Comparison of ENCODE assay signal across 32 mouse cellular contexts in genomic region chr2:118697311-118697877, GRCm38 (mm10). TPM values are rescaled to one million over a fixed set of nuclear protein-coding genes. Genes with fewer than 3 reads are reported as not detected.
DNase-seq lines count a peak whose midpoint lies in the region; ATAC-seq and TF ChIP-seq lines count a peak whose summit lies in the region.
"Had no signal": no experiment of that assay in that cellular context is flagged by ENCODE, and none has a peak within 500 bp of the region (broad histone marks: within the 10 kb centered on the region; RNA-seq: fewer than 3 reads in every experiment).

No protein-coding gene starts in this region.

- no peak for TF ChIP-seq CTCF in gastrocnemius, adult 2 months (IDR thresholded peaks at IDR 0.05)
- no peak for TF ChIP-seq CTCF in stomach, postnatal 0 days (IDR thresholded peaks at IDR 0.05; ENCODE audit: low read depth)

- H3K4me3 ChIP-seq in gastrocnemius, adult 2 months = no peak overlapping the region
- H3K4me3 ChIP-seq in heart, embryonic 15.5 days = no peak overlapping the region
- H3K4me3 ChIP-seq in midbrain, embryonic 14.5 days (replicated peaks; ENCODE audit: low read depth, low read length) = no peak overlapping the region
- no peak overlapping the region for H3K4me3 ChIP-seq in stomach, postnatal 0 days (ENCODE audit: low read depth, low read length)
- H3K4me3 ChIP-seq: embryonic facial prominence, embryonic 12.5 days; erythroblast, embryonic 14.5 days; forebrain, embryonic 12.5 days; hindbrain, embryonic 15.5 days; kidney, embryonic 15.5 days; layer of hippocampus, adult 2 months; left cerebral cortex, adult 2 months; limb, embryonic 12.5 days; liver, embryonic 15.5 days; midbrain, embryonic 15.5 days; neural tube, embryonic 15.5 days had no signal

- H3K9me3 ChIP-seq in heart, embryonic 15.5 days (replicated peaks) = no peaks in the 10 kb centered on the region
- H3K9me3 ChIP-seq in midbrain, embryonic 14.5 days (ENCODE audit: control insufficient read depth, low read length) = no peaks in the 10 kb centered on the region
- H3K9me3 ChIP-seq in stomach, postnatal 0 days (ENCODE audit: control insufficient read depth, low read length) = no peaks in the 10 kb centered on the region
- H3K9me3 ChIP-seq: embryonic facial prominence, embryonic 12.5 days; forebrain, embryonic 12.5 days; hindbrain, embryonic 15.5 days; kidney, embryonic 15.5 days; limb, embryonic 12.5 days; liver, embryonic 15.5 days; midbrain, embryonic 15.5 days; neural tube, embryonic 15.5 days had no signal

- WGBS in heart, embryonic 15.5 days = 36% methylated on average over 5 of the region's 5 CpGs
- 41% methylated on average over 5 of the region's 5 CpGs for WGBS in midbrain, embryonic 14.5 days
- 27% methylated on average over 5 of the region's 5 CpGs for WGBS in stomach, postnatal 0 days

- H3K36me3 ChIP-seq in heart, embryonic 15.5 days = no peaks in the 10 kb centered on the region
- H3K36me3 ChIP-seq in midbrain, embryonic 14.5 days (ENCODE audit: control insufficient read depth, insufficient read depth, low read length) = no peaks in the 10 kb centered on the region
- H3K36me3 ChIP-seq in stomach, postnatal 0 days (ENCODE audit: control insufficient read depth, insufficient read depth, low read length) = no peaks in the 10 kb centered on the region
- H3K36me3 ChIP-seq: embryonic facial prominence, embryonic 12.5 days; forebrain, embryonic 12.5 days; kidney, embryonic 15.5 days; limb, embryonic 12.5 days; liver, embryonic 15.5 days; midbrain, embryonic 15.5 days had no signal

- peaks cover 58% of the 10 kb centered on the region for H3K4me1 ChIP-seq in heart, embryonic 15.5 days (replicated peaks)
- H3K4me1 ChIP-seq in midbrain, embryonic 14.5 days (ENCODE audit: control insufficient read depth, insufficient read depth, low read length) = 0 out of 2 replicates have a peak, but pooled peaks cover 9% of the 10 kb centered on the region
- 0 out of 2 replicates have a peak, but pooled peaks cover 3% of the 10 kb centered on the region for H3K4me1 ChIP-seq in stomach, postnatal 0 days (replicated peaks; ENCODE audit: control insufficient read depth, insufficient read depth)

- no peak overlapping the region for H3K9ac ChIP-seq in heart, embryonic 15.5 days
- no peak overlapping the region for H3K9ac ChIP-seq in midbrain, embryonic 14.5 days (replicated peaks; ENCODE audit: low read length)
- no peak overlapping the region for H3K9ac ChIP-seq in stomach, postnatal 0 days (ENCODE audit: low read length)
- H3K9ac ChIP-seq: embryonic facial prominence, embryonic 12.5 days; forebrain, embryonic 12.5 days; forebrain, postnatal 0 days; hindbrain, embryonic 15.5 days; kidney, embryonic 15.5 days; limb, embryonic 12.5 days; liver, embryonic 15.5 days; lung, embryonic 14.5 days; midbrain, embryonic 15.5 days; neural tube, embryonic 15.5 days had no signal

- no peak for TF ChIP-seq EP300 in stomach, postnatal 0 days (optimal IDR thresholded peaks at IDR 0.05)

- peak overlapping the region; percentile 7; the same call in 1 of the 2 replicates for H3K4me2 ChIP-seq in heart, embryonic 15.5 days
- no peak overlapping the region for H3K4me2 ChIP-seq in midbrain, embryonic 14.5 days (ENCODE audit: low read length)
- no peak overlapping the region for H3K4me2 ChIP-seq in stomach, postnatal 0 days (replicated peaks; ENCODE audit: low read depth)
- H3K4me2 ChIP-seq: embryonic facial prominence, embryonic 12.5 days; forebrain, embryonic 12.5 days; hindbrain, embryonic 15.5 days; kidney, embryonic 15.5 days; limb, embryonic 12.5 days; lung, embryonic 14.5 days; midbrain, embryonic 15.5 days; neural tube, embryonic 15.5 days had no signal

- no peak overlapping the region for H3K27ac ChIP-seq in gastrocnemius, adult 2 months
- peak overlapping the region; percentile 78 for H3K27ac ChIP-seq in heart, embryonic 15.5 days
- H3K27ac ChIP-seq in midbrain, embryonic 14.5 days (replicated peaks; ENCODE audit: low read depth, low read length) = no peak overlapping the region
- H3K27ac ChIP-seq in stomach, postnatal 0 days (replicated peaks) = no peak overlapping the region
- H3K27ac ChIP-seq: forebrain, embryonic 12.5 days; hindbrain, embryonic 15.5 days; kidney, embryonic 15.5 days; layer of hippocampus, adult 2 months; left cerebral cortex, adult 2 months; limb, embryonic 12.5 days; liver, embryonic 15.5 days; midbrain, embryonic 15.5 days; neural tube, embryonic 15.5 days had no signal

- intact Hi-C loops in gastrocnemius, adult 2 months (cut with DNase I) = loop anchor here (5.0 kb wide), 1 partner anchor 210 kb away; no protein-coding TSS in a partner anchor

- ATAC-seq in heart, embryonic 15.5 days (replicated peaks; ENCODE audit: insufficient number of reproducible peaks, insufficient read depth, low FRiP score, low read depth) = no peak
- ATAC-seq in midbrain, embryonic 14.5 days (ENCODE audit: low FRiP score, low TSS enrichment) = no peak
- ATAC-seq in stomach, postnatal 0 days (ENCODE audit: low FRiP score, low TSS enrichment) = no peak
- ATAC-seq: forebrain, postnatal 0 days; inflammation-experienced regulatory T-cells, adult 6 months; midbrain, embryonic 15.5 days; Patski had no signal

- DNase-seq in gastrocnemius, adult 18-20 months (ENCODE audit: low spot score) = peak; percentile 25
- no peak for DNase-seq in gastrocnemius, adult 2 months
- no peak for DNase-seq in heart, postnatal 4 days
- DNase-seq in 3134 (ENCODE audit: extremely low read depth, insufficient read length, low spot score) = peak; percentile 55
- peak; percentile 46 for DNase-seq in MN1 (ENCODE audit: low spot score)
- DNase-seq in midbrain, embryonic 14.5 days = no peak
- DNase-seq in stomach, postnatal 0 days (ENCODE audit: low spot score) = no peak
- DNase-seq: cerebellum, adult 9-10 months; gastrocnemius, postnatal 14 days; lung, postnatal 14 days; right cerebral cortex, adult 18-20 months had no signal

- peaks cover 45% of the 10 kb centered on the region for H3K27me3 ChIP-seq in heart, embryonic 15.5 days
- H3K27me3 ChIP-seq in midbrain, embryonic 14.5 days (ENCODE audit: control insufficient read depth, insufficient read depth, low read length) = peaks cover 46% of the 10 kb centered on the region
- peaks cover 11% of the 10 kb centered on the region for H3K27me3 ChIP-seq in stomach, postnatal 0 days (ENCODE audit: control insufficient read depth, insufficient read depth, low read length)
- H3K27me3 ChIP-seq: CH12.LX had no signal

RNA-seq across cellular contexts. Expression of gene Ankrd63, which starts 6.4 kb away (rescaled TPM):
- not detected for total RNA-seq in gastrocnemius, adult 18-20 months (2021)
- under 1 TPM in 1 of 2 experiments, not detected in 1; 0.06 TPM for total RNA-seq in gastrocnemius, adult 2 months (2021)
- polyA plus RNA-seq in heart, embryonic 15.5 days (2015; fragmentation: Nextera tagmentation; extraction: Ambion mirVana) = 2.7 and 3.6 TPM in 2 replicates
- 1 to 10 TPM; 1.3 to 1.4 TPM for total RNA-seq in heart, postnatal 4 days (2021)
- polyA plus RNA-seq in midbrain, embryonic 14.5 days (2014; fragmentation: Nextera tagmentation; extraction: Ambion mirVana) = not detected in 2 replicates
- polyA plus RNA-seq in stomach, postnatal 0 days (2015; fragmentation: Nextera tagmentation; extraction: Ambion mirVana) = 0.11 and 0.27 TPM in 2 replicates
- total RNA-seq: CH12.LX; ES-E14; gastrocnemius, postnatal 14 days; liver, adult 2 months had no signal
- polyA plus RNA-seq: embryonic facial prominence, embryonic 12.5 days; erythroblast, embryonic 14.5 days; inflammation-experienced regulatory T-cells, adult 6 months; limb, embryonic 12.5 days; liver, adult 2 months; lung, embryonic 14.5 days; midbrain, embryonic 15.5 days; neural tube, embryonic 15.5 days had no signal

RNA-seq across cellular contexts. Expression of gene Plcb2, which starts 30.8 kb away (rescaled TPM):
- total RNA-seq in gastrocnemius, adult 18-20 months (2021) = under 1 TPM; 0.12 to 0.23 TPM
- total RNA-seq in gastrocnemius, adult 2 months (2021) = under 1 TPM; 0.11 to 0.43 TPM
- polyA plus RNA-seq in heart, embryonic 15.5 days (2015; fragmentation: Nextera tagmentation; extraction: Ambion mirVana) = 3.2 and 3.8 TPM in 2 replicates
- total RNA-seq in heart, postnatal 4 days (2021) = 1 to 10 TPM; 1.3 to 1.7 TPM
- polyA plus RNA-seq in midbrain, embryonic 14.5 days (2014; fragmentation: Nextera tagmentation; extraction: Ambion mirVana) = 0.40 and 0.74 TPM in 2 replicates
- polyA plus RNA-seq in stomach, postnatal 0 days (2015; fragmentation: Nextera tagmentation; extraction: Ambion mirVana) = 0.58 and 0.64 TPM in 2 replicates
- polyA plus RNA-seq: C2C12 had no signal

RNA-seq across cellular contexts. Expression of gene Pak6, which starts 34.3 kb away (rescaled TPM):
- total RNA-seq in gastrocnemius, adult 18-20 months (2021) = not detected
- total RNA-seq in gastrocnemius, adult 2 months (2021) = not detected
- 10.1 and 11.0 TPM in 2 replicates for polyA plus RNA-seq in heart, embryonic 15.5 days (2015; fragmentation: Nextera tagmentation; extraction: Ambion mirVana)
- total RNA-seq in heart, postnatal 4 days (2021) = 10 to 100 TPM; 14.0 to 14.2 TPM
- polyA plus RNA-seq in midbrain, embryonic 14.5 days (2014; fragmentation: Nextera tagmentation; extraction: Ambion mirVana) = 32.4 and 38.4 TPM in 2 replicates
- 3.7 and 5.3 TPM in 2 replicates for polyA plus RNA-seq in stomach, postnatal 0 days (2015; fragmentation: Nextera tagmentation; extraction: Ambion mirVana)
- total RNA-seq: hematopoietic stem cell, adult 5-6 weeks; liver, adult 2 months had no signal

RNA-seq across cellular contexts. Expression of gene Inafm2, which starts 48.2 kb away (rescaled TPM):
- 1 to 10 TPM; 5.3 TPM for total RNA-seq in gastrocnemius, adult 18-20 months (2021)
- total RNA-seq in gastrocnemius, adult 2 months (2021) = 1 to 10 TPM; 5.2 to 5.8 TPM
- polyA plus RNA-seq in heart, embryonic 15.5 days (2015; fragmentation: Nextera tagmentation; extraction: Ambion mirVana) = 42.1 and 44.7 TPM in 2 replicates
- 10 to 100 TPM; 33.9 to 34.9 TPM for total RNA-seq in heart, postnatal 4 days (2021)
- 25.2 and 30.8 TPM in 2 replicates for polyA plus RNA-seq in midbrain, embryonic 14.5 days (2014; fragmentation: Nextera tagmentation; extraction: Ambion mirVana)
- polyA plus RNA-seq in stomach, postnatal 0 days (2015; fragmentation: Nextera tagmentation; extraction: Ambion mirVana) = 33.8 and 36.7 TPM in 2 replicates

Comparison
In these comparisons a context has a peak if more than half of its experiments do, and no peak if none do; other contexts are left out.
1. DNase-seq: peak in gastrocnemius, adult 18-20 months (single experiment), 3134 (single experiment) and MN1 (single experiment); none in gastrocnemius, adult 2 months (single experiment), heart, postnatal 4 days (single experiment), midbrain, embryonic 14.5 days (single experiment) and stomach, postnatal 0 days (single experiment).
2. RNA of gene Pak6, which starts 34.3 kb away (total RNA-seq): 14.0 to 14.2 TPM in heart, postnatal 4 days; not detected in gastrocnemius, adult 18-20 months and not detected in gastrocnemius, adult 2 months; every median in the first group is over 10 times any median in the second.